Mouse (Mus musculus): ENCODE data around the gene Tmtc1. TPM values are rescaled to one million over a fixed set of nuclear protein-coding genes. Genes with fewer than 3 reads are reported as not detected.

Tmtc1 gene
- polyA plus RNA-seq, 1 experiment from 2014 or later = 1.4 TPM

GRCm38 (mm10) chr6:148358580-148359246 lies 85.5 kb downstream of the Tmtc1 start:
- H3K9ac ChIP-seq (ENCODE audit: low read depth, low read length) = no peak overlapping the region
- no peaks in the 10 kb centered on the region for H3K27me3 ChIP-seq (ENCODE audit: insufficient read depth, low read length)
- H3K4me1 ChIP-seq (replicated peaks; ENCODE audit: insufficient read depth, low read length) = no peaks in the 10 kb centered on the region
- peaks cover 5% of the 10 kb centered on the region; the same call in 1 of the 2 replicates for H3K36me3 ChIP-seq (ENCODE audit: insufficient read depth, low read length)
- no peaks in the 10 kb centered on the region for H3K9me3 ChIP-seq (replicated peaks; ENCODE audit: low read length)
- ATAC-seq (replicated peaks; ENCODE audit: low FRiP score, low read depth) (no peak), DNase-seq (ENCODE audit: low spot score) (peak; percentile 39)
- no peak overlapping the region for H3K4me2 ChIP-seq (ENCODE audit: low read length)
- WGBS = 41% methylated on average over 9 of the region's 12 CpGs
- no peak overlapping the region for H3K27ac ChIP-seq
- TF ChIP-seq CTCF (IDR thresholded peaks at IDR 0.05; ENCODE audit: low read depth) = no peak
- no peak overlapping the region for H3K4me3 ChIP-seq (replicated peaks; ENCODE audit: low read depth, low read length)

GRCm38 (mm10) chr6:148356141-148356540 lies 88.0 kb downstream of the Tmtc1 start:
- H3K36me3 ChIP-seq (ENCODE audit: insufficient read depth, low read length) = peaks cover 5% of the 10 kb centered on the region; the same call in 1 of the 2 replicates
- no peak for ATAC-seq (replicated peaks; ENCODE audit: low FRiP score, low read depth)
- no peak overlapping the region for H3K4me2 ChIP-seq (ENCODE audit: low read length)
- TF ChIP-seq CTCF (IDR thresholded peaks at IDR 0.05; ENCODE audit: low read depth) = no peak
- no peak overlapping the region for H3K9ac ChIP-seq (ENCODE audit: low read depth, low read length)
- H3K27me3 ChIP-seq (ENCODE audit: insufficient read depth, low read length) = no peaks in the 10 kb centered on the region
- H3K27ac ChIP-seq = no peak overlapping the region
- no peaks in the 10 kb centered on the region for H3K4me1 ChIP-seq (replicated peaks; ENCODE audit: insufficient read depth, low read length)
- no peaks in the 10 kb centered on the region for H3K9me3 ChIP-seq (replicated peaks; ENCODE audit: low read length)
- no peak overlapping the region for H3K4me3 ChIP-seq (replicated peaks; ENCODE audit: low read depth, low read length)
- DNase-seq (ENCODE audit: low spot score) = no peak

- Histone ChIP-seq H3K9me3 (replicated peaks; ENCODE audit: low read length) (no peaks in the 10 kb centered on the region), H3K4me3 (replicated peaks; ENCODE audit: low read depth, low read length) (peak overlapping the region; percentile 34), H3K4me2 (ENCODE audit: low read length) (peak overlapping the region; percentile 53), H3K27me3 (ENCODE audit: insufficient read depth, low read length) (no peaks in the 10 kb centered on the region), H3K27ac (no peak overlapping the region), H3K9ac (ENCODE audit: low read depth, low read length) (peak overlapping the region; percentile 51; the same call in 1 of the 2 replicates), H3K4me1 (replicated peaks; ENCODE audit: insufficient read depth, low read length) (no peaks in the 10 kb centered on the region), H3K36me3 (ENCODE audit: insufficient read depth, low read length) (peaks cover 5% of the 10 kb centered on the region; the same call in 1 of the 2 replicates)
- WGBS = 39% methylated on average over 84 of the region's 85 CpGs
- peak; percentile 79 for ATAC-seq (replicated peaks; ENCODE audit: low FRiP score, low read depth)
- peak; percentile 62 for TF ChIP-seq CTCF (IDR thresholded peaks at IDR 0.05; ENCODE audit: low read depth)
- DNase-seq (ENCODE audit: low spot score) = peak; percentile 81
Measured at GRCm38 (mm10) chr6:148354509-148355474, 89.4 kb downstream of the Tmtc1 start.

DNA sequence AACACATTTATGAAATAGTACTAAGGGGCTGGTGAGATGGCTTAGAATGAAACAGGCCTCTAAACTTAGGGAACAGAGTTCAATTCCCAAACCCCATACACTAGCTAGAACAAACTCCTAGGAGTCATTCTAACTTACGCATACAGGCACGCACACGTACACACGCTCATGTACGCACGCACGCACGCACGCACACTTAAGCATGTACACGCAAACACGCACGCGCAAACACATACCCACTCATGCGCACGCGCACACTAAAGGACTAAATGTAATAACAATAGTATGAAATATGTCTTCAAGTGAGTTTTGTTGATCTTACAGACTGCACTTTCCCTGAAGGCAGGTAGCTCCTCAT lies 90.1 kb downstream of the Tmtc1 start:
- WGBS = 90% methylated on average over 16 of the region's 16 CpGs
- no peaks in the 10 kb centered on the region for H3K4me1 ChIP-seq (replicated peaks; ENCODE audit: insufficient read depth, low read length)
- peak overlapping the region; percentile 53; the same call in 1 of the 2 replicates for H3K4me2 ChIP-seq (ENCODE audit: low read length)
- no peaks in the 10 kb centered on the region for H3K27me3 ChIP-seq (ENCODE audit: insufficient read depth, low read length)
- no peaks in the 10 kb centered on the region for H3K9me3 ChIP-seq (replicated peaks; ENCODE audit: low read length)
- H3K9ac ChIP-seq (ENCODE audit: low read depth, low read length) = no peak overlapping the region
- no peak overlapping the region for H3K27ac ChIP-seq
- H3K4me3 ChIP-seq (replicated peaks; ENCODE audit: low read depth, low read length) = no peak overlapping the region
- H3K36me3 ChIP-seq (ENCODE audit: insufficient read depth, low read length) = peaks cover 5% of the 10 kb centered on the region; the same call in 1 of the 2 replicates
- DNase-seq (ENCODE audit: low spot score) (no peak), ATAC-seq (replicated peaks; ENCODE audit: low FRiP score, low read depth) (0 out of 2 replicates have a peak, but pooled peaks have one; percentile 38)
- no peak for TF ChIP-seq CTCF (IDR thresholded peaks at IDR 0.05; ENCODE audit: low read depth)

DNA sequence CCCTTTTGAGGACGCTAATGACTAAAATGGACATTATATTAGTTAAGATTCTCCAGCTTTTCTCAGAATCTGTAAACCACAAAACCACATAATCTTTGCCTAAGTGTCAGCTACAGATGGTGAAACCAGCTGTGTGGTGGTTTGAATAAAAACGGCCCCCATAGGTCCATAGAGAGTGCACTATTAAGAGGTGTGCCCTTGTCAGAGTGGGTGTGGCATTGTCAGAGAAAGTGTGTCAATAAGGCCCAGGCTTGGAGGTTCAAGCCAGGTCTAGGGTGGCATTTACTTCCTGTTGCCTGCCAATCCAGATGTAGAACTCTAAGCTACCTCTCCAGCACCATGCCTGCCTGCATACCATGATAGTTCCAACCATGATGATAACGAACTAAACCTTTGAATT lies 99.2 kb downstream of the Tmtc1 start:
- Histone ChIP-seq H3K4me1 (replicated peaks; ENCODE audit: insufficient read depth, low read length) (no peaks in the 10 kb centered on the region), H3K27me3 (ENCODE audit: insufficient read depth, low read length) (no peaks in the 10 kb centered on the region), H3K36me3 (ENCODE audit: insufficient read depth, low read length) (no peaks in the 10 kb centered on the region), H3K9me3 (replicated peaks; ENCODE audit: low read length) (no peaks in the 10 kb centered on the region), H3K9ac (ENCODE audit: low read depth, low read length) (no peak overlapping the region), H3K4me3 (replicated peaks; ENCODE audit: low read depth, low read length) (no peak overlapping the region), H3K4me2 (ENCODE audit: low read length) (no peak overlapping the region), H3K27ac (no peak overlapping the region)
- TF ChIP-seq CTCF (IDR thresholded peaks at IDR 0.05; ENCODE audit: low read depth) = no peak
- ATAC-seq (replicated peaks; ENCODE audit: low FRiP score, low read depth) (no peak), DNase-seq (ENCODE audit: low spot score) (no peak)
- 86% methylated on average over 3 of the region's 3 CpGs for WGBS

GRCm38 (mm10) chr6:148342191-148342590 lies 102.0 kb downstream of the Tmtc1 start:
- Histone ChIP-seq H3K27ac (no peak overlapping the region), H3K36me3 (ENCODE audit: insufficient read depth, low read length) (no peaks in the 10 kb centered on the region), H3K9me3 (replicated peaks; ENCODE audit: low read length) (no peaks in the 10 kb centered on the region), H3K27me3 (ENCODE audit: insufficient read depth, low read length) (no peaks in the 10 kb centered on the region), H3K9ac (ENCODE audit: low read depth, low read length) (no peak overlapping the region), H3K4me3 (replicated peaks; ENCODE audit: low read depth, low read length) (no peak overlapping the region), H3K4me1 (replicated peaks; ENCODE audit: insufficient read depth, low read length) (no peaks in the 10 kb centered on the region), H3K4me2 (ENCODE audit: low read length) (no peak overlapping the region)
- DNase-seq (ENCODE audit: low spot score) = no peak
- ATAC-seq (replicated peaks; ENCODE audit: low FRiP score, low read depth) = no peak
- TF ChIP-seq CTCF (IDR thresholded peaks at IDR 0.05; ENCODE audit: low read depth) = no peak
- 85% methylated on average over 2 of the region's 2 CpGs for WGBS
